Mouse (Mus musculus): ENCODE measurements at regions not wholly inside any gene's neighbourhood (a gene's known extent, or its start where the extent isn't known, plus 50 kb on each side); places are given as distances from the start of the nearest gene placed in this dataset.
A peak's percentile ranks its signal among the peaks of the same experiment; 100 is the strongest.

- DNase-seq (ENCODE audit: low spot score): no peak
These were observed 54.0 kb upstream of the Jade2 start for GRCm38 (mm10) chr11:51911481-51911880.

DNA sequence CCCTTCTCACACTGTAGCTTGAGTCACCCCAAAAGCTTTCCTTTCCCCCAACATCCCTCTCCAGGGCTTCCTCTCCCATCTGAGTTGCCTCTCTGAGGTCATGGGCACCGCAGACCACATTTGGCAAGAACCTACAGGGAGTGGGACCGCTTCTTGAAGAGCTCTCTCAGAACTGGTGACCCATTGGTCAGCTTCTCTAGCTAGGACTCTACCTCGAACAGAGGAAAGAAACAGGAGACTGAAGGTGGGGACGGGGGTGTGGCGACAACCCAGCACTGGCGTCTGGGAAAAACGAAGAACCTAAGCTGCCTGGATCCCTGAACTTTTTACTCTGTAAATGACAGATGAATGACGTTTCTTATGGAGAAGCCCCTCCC lies 51.8 kb upstream of the Cdkn2aipnl start:
- DNase-seq (ENCODE audit: low spot score): peak; percentile 20

- DNase-seq (ENCODE audit: low spot score): peak; percentile 92
These were observed 51.2 kb upstream of the Cdkn2aipnl start for GRCm38 (mm10) chr11:51916033-51916929.
